Mouse (Mus musculus) c-Kit-positive CD71-positive TER-119-positive erythroid progenitor cells, embryonic 14.5 days (primary cell): ENCODE data around the gene Ptpn13.

Source experiments
- DNase-seq: peaks from one replicate; pipeline ENCODE4 v3.0.0-alpha.2; 2013; ENCODE audit warnings: low spot score

Ptpn13 gene

DNA sequence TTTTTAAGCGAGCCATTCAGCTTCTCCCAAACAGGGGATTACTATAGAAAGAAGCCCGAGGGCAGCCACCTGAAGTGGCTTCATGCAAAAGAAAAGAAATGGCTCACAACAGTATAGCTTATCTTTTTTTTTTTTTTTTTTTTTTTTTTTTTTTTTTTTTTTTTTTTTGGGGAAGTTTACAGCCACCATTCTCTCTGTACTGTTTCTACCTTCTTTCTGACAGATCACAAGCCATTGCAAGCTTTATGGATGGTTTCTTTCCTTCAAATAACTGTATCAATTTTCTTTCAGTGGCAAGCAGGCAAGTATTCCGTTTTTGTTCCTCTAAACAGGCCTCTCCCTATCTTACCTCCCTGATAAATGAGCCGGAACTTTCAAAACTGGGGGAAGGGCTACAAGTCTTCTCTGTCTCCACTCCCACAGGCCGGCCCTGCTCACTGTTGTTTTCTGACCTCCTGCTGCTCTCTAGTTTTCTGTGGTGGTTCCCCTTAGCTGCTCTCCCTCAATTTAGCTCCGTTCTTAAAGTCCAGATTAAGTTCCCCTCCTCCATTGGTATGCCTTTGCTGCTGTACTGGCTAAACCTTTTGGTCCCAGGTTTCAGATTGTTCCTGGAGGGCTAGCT, 1.6 kb upstream of the Ptpn13 start:
- DNase-seq: no peak

DNA sequence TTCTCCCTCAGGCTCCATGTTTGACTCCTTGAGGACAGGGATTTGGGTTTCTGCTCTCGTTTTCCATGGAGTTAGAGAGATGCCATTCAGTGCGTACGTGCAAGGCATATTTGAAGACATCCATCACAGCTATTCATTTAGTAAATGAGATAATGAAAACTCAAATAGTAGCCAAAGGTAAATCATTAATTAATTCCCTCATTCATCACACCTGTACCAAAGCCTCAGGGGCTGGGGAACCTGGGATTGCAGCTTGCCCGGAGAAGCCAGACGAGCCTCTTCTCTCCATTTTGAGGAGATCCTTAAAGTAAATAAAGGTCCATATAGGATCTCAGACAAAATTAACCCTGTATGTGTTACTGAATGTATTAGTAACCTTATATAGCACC, 1.1 kb upstream of the Ptpn13 start:
- DNase-seq: no peak

DNA sequence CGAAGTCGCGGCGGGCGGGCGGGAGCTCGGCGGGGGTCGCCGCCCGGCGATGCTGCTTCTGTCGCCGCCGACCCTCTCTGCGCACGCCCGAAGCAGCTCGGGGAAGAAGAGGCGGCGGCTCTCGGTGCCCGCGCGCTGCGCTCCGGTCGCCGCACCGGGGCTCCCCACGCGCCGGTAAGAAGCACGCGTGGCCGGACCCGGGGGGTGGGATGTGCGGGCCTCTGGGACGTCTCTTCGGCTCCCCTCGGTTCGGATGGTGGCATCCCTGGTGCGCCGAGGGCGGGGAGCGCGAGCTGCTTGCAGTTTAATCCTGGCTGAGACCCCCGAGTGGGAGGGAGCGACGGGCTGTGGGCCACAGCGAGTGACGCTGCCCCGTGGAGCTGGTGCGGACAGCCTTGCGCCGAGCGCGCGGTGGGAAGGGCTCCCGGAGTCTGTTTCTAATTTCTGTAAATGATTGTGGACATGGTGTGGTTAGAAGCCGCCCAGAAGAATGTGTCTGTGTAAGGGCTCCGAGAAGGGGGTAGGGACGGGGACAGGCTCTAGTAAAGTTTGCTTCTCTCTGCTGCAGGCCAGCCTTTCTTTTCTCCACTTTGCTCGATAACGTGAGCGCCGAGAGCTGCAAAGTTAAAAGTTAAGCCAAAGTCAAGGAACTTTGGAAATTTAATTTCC, 505 bp downstream of the Ptpn13 start:
- no peak for DNase-seq

DNA sequence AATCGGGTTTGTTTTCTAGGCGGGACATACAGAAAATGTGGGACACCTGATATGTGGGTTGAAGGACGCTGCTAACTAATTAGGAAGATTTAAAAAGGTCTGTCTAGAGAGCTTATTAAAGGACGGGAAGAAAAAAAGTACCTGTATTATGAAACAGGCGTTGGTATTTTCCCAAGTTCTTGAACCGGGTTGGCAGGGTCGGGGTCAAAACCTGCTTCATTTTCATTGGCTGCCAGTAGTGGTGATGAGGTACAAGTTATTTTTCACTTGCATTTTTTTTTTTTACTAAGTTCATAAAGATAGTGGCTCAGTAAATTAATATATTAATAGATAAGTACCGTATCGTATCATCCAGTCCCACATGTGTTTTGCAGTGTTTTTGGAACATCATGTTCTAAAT, 1.3 kb downstream of the Ptpn13 start:
- DNase-seq: no peak

DNA sequence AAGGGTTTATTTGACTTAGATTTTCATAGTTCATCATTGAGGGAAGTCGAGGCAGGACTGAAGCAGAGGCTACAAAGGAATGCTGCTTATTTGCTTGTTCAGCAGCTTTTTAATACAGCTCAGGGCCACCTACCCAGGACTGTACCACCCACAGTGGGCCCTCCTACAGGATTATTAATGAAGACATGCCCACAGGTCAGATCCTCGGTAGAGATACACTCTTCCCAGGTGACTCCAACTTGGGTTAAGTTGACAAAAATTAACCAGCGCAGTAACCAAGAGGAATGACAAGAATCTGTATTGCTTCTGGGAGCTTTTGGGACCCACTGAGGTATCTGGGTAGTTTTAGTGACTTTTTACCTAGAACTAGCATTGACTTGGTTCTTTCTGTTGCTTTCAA, 6.0 kb downstream of the Ptpn13 start:
- no peak for DNase-seq

DNA sequence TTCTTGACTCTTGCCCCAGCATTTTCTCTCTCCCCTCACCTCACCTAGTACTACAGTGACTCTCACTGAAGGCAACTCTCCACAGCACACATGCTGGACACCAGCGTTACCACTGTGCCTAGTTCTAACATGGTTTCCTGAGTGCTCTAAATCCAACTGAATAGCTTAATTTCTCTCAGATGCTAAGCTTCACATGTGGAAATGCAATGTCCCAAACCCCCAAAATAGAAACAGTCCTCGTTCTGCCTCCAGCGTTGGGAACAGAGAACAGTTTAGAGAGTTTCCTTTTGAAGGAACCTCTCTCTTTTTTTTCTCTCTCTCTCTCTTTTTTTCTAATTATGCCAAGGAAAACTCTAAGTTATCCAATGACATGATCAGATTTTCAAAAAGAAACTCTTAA, 6.5 kb downstream of the Ptpn13 start:
- no peak for DNase-seq

DNA sequence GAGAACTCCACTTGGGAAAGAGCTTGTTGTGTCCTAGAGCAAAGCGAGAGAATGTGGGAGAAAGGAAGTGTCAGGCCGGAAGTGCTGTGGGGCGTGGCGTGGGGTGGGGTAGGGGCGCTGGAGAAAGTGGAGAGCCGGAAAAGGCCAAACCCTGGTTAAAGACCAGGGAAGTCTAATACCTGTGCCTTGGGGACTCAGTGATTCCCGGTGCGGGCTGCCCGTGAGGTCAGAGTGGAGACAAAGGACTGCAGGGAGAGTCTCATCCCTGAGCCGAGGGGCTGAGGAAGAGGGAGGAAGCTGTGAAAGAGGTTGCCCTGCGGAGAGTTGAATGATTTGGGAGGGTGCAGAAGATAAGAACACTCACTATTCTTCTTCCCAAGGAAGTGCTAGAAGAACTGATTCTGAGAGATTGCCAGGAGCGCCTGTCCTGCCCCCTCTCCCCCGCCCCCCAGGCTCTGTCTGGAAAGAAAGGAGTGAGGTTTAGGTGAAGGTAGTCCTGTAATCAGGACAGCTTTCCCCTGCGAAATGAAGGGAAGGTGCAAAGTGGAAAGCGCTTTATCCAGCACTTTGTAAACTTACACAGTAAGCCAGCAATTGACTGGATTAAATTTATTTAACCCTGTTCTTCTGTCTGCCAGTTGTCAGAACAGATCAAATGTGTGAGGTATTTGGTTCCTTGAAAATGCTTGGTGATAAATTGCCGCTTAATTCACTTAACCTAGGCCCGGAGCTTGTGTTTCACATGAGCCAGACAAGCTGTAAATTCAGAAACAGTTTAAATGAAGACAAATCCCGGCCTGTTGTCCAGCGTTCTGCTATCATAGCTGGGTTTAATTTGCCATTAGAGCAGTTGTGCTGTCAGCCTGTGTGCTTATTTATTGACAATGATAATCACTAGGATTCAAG, 11.3 kb downstream of the Ptpn13 start:
- no peak for DNase-seq

DNA sequence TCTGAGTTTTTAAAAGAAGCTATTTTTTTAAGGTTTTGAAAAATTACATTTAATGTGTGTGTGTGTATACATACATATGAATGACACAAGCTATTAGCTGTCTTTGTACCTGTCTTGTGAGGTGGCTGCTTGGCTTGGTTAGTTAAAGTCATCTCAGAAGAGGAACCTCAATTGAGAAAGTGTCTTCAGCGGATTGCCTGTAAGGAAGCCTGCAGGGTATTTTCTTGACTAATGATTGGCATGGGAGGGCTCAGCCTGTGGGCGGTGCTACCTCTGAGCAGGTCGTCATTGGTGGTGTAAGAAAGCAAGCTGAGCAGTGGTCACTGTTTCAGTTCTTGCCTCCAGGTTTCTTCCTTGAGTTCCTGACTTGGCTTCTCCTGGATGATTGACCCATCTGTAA, 12.7 kb downstream of the Ptpn13 start:
- DNase-seq: no peak

DNA sequence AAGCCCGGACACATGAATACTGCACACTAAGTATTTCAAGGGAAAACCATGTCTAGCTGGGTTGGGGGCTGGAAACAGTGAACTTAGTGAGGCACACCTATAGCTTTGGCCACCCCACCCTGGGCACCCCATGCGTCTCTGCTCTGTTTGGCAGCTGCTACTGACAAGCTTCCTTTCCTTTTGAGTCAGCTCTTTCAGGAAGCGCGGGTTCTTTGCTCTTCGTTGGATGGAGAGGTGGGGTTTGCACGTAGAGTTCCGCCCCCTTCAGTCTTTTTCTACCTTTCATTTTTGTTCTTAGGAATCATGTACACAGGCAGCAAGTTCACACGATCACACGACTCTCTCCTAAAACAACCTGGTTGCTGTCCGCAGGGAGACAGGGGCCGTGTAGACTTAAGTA, 14.2 kb downstream of the Ptpn13 start:
- DNase-seq: no peak

DNA sequence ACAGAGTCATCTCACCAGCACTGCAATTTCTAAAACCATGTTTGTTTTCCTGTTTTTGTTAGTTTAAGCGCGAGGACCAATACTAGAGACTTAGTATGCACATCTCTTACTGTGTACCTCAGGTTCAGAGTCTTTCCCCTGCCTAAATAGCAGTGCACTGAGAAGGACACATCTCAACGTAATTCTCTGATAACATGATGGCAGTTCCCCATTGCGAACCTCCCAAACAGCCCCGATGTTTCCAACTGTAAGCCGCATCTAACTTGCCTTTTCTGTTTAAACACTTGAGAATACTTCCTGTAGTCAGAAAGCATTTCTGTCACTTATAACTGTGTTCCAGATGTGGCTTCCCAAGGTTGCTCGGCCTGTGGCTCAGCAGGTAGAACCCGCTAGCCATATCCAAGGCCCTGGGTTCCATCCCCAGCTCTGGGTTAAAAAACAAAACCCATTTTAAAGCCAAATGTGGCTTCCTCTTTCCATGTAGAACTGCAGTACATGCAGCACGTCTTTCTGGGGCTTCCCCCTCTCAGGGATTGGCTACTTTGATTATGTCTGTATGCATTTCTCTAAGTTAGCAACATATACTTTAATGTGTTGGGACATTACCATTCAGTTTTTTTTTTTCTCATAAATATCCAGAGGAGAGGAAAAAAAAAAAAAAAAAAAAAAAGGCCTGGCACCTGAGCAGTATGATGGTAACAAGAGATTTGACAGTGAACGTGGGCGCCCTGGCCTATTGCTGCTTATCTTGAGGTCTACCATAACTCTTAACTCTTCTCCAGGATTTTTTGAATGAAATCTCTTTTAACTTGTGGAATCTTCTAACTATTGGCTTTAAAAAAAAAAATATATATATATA, 15.7 kb downstream of the Ptpn13 start:
- no peak for DNase-seq

DNA sequence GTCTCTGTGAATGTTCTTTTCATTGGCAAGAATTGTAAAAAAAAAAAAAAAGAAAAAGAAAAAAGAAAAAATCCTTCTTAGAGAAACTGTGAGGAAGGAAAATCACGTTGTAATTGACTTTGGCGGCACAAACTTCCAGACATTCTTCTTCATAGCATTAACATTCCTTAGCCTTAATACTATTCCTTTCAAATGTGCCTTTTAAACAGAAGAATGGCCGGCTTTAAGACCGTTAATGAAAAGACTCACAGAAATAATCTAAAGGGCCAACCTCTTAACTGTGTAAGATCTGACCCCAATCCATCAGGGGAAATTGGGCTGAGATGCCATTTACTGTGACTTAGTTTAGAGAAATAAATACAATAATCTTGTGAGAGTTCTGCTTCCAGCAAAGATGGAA, 16.7 kb downstream of the Ptpn13 start:
- no peak for DNase-seq

DNA sequence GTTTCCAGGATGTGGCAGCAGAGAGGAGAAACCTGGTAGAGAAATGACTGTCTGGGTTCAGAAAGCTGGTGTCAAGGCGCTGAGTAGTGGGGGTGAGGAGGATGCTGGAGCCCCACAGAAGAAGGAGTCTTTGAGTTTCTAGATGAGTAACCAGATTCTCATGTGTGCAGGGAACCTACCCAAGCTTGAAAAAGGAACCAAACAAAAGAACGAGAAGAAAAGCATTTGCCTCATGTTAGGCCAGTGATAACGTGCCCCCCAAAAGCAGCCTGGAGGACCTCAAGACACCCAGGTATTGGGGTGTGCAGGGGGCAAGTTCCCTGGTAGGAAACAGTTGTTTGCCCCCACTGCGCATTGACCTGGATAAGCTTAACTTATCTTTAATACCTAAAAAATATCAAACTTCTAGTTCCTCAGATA, 17.3 kb downstream of the Ptpn13 start:
- DNase-seq: no peak

DNA sequence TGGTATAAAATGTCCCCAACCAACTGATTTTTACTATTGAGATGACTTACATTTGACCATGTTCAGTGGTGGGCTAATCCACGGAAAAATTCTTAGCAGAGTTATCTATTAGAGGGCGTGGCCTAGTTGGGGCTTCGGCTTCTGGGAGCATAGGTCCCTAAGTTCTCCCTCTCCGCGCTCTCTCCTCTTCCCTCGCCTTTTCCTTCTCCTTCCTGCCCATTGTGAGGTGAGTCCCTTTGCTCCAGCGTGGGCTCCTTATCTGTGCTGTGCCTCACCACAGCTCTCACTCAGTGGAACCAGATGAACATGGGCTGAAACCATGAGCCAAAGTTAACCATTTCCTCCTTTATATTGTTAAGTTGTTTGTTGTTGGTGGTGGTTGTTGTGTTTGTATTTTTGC, 17.9 kb downstream of the Ptpn13 start:
- DNase-seq: no peak

DNA sequence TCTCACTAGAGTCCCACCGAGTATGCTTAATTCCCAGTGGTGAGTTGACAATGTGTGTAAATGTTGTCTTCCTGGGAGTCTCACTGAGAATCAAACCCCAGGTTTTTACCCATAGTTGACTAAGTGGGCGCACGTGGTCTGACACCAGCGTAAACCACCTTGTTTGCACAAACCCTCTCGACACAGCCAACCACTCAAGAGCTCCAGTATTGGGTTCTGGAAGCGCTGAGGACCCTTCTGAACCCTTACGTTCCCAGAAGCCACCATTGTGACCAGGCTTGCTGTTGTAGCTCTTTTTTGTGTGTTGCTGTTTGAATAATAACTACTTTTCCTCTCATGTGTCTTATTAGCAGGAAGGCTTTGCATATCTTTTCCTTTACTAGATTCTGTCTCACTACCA, 20.4 kb downstream of the Ptpn13 start:
- no peak for DNase-seq

DNA sequence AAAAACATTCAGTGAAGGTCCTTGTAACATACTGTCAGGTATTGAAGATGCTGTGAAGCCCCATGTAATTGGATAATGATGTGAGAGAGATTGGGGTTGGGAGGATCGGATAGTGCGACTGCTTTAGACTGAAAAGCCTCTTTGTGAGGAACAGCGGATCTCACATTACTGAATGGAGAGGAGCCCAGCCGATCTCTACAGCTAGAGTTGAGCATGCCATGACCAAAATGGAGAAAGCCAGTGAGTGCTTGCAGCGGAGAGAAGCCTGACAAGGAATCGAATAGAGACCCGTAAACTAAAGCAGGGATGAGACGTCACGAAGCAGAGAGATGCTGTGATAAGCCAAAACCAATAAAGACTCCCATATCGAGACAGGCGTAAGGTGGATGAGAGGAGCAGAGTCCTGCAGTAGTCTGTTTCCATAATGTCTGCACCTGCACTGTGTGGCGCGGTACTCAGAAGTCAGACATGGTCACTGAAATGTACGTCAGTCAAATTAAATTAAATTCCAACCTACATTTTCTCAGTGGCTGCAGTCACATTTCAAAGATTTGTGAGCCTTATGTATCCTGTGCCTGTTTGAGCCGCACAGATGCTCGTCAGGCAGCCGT, 22.9 kb downstream of the Ptpn13 start:
- DNase-seq: no peak

DNA sequence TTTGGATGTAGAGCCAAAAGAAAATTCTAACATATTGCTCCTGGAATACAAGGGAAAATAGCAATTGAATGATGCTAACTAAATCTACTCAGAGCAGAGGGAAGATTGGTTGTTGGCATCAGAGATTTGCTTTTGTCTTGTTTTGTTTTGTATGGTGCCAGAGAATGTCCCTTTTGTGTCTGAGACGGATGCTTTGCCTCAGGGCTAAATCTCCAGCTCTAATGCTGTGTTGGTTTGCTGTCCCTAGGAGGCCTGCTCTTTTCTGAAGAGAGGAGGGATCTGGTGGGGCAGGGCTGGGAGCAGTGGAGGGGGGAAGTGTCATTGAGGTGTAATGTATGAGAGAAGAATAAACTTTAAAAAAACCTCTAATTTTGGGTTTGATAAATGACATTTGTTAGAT, 23.5 kb downstream of the Ptpn13 start:
- no peak for DNase-seq

DNA sequence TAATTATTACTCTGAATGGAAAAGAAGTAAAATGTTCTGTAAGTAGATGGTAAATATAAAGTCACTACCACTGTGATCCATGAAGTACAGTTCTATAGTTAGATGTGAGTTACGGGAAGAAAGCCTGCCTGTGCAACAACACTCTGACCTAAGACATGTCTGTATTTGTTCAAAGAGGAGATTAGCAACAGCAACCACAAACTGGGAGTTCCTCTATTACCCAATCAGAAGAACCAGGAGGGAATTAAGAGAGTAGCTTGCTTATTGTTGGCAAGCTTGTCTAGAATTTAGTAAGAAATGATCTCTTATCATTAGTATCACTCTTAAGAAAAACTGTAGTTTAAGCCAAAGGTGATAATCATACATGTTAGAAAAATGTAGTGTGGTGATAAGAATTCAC, 25.7 kb downstream of the Ptpn13 start:
- no peak for DNase-seq

DNA sequence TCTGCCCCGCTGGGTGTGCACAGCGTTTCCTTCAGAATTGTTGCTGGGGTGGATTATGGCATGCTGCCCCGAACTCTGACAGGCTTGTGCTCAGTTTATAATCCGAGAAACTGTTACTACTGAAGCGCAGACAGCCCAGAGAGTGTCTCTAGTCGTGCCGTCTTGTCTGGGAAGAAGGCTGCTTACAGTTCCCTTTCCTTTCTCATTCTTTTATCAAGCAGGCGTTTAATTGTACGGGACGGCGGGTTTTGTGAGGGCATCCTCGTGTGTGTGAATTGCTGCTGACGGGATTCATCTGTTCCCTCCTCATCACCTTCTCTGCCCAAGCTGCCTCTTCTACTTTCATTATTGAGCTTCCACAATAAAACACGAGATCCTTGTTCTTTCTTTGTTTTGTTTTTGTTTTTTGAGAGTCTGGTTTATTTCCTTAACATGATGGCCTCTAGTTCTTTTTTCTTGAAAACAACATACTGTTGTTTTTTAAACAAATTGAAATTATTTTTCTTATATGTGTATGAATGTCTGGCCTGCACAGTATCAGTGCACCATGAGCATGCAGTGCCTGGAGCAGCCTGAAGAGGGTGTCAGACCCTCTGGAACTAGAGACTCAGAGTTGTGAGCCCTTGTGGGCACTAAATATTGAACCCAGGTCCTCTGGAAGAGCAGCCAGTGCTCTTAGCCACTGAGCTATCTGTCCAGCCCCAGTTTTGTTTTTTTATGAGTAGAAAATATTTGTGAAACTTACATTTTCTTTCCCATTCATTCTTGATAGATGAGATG, 28.6 kb downstream of the Ptpn13 start:
- no peak for DNase-seq

DNA sequence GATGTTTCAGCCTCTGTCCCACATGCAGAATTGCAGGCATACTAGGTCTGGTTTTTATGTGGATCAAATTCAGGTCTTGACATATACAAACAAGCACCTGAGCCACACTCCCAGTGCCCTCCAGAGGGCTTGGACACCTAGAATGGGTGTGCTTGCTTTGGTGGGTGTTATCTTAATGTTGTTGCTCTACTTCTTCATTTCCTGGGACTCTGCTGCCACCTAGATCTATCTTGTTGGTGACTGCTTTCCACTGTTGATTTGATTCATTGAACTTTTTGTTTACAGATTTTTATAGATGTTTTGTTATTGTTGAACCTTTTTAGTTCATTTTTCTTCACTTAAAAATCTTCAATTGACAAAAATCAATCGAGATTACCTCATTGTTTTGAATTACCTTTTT, 31.8 kb downstream of the Ptpn13 start:
- no peak for DNase-seq

DNA sequence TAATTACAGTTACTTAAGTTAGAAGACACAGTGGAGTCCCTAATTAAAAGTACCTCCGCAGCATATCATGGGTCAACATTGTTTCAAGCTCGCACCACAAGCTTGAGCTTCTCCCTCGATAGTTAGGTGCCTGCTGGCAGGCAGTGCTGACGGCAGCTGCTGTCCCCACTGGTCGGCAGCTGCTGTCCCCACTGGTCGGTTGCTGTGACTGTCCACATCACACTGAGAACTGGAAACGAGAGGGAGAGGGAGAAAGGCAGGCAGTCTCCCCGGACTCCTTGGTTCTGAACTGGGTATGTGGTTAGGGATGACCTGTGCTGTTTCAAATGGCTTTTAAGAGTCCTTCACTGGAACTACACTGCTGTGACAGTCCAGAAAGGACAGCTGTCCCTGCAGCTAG, 33.4 kb downstream of the Ptpn13 start:
- DNase-seq: no peak
